15 mouse cellular contexts compared by ENCODE assay signal in genomic region chr11:19049276-19049675, GRCm38 (mm10).
"Had no signal": no experiment of that assay in that cellular context is flagged by ENCODE, and none has a peak within 500 bp of the region (broad histone marks: within the 10 kb centered on the region; RNA-seq: fewer than 3 reads in every experiment).

No protein-coding gene starts in this region.

- H3K9ac ChIP-seq: neural tube, embryonic 15.5 days; stomach, embryonic 15.5 days had no signal

- H3K36me3 ChIP-seq: neural tube, embryonic 15.5 days; stomach, embryonic 15.5 days had no signal

- H3K4me2 ChIP-seq: neural tube, embryonic 15.5 days; stomach, embryonic 15.5 days had no signal

- H3K9me3 ChIP-seq: neural tube, embryonic 15.5 days; stomach, embryonic 15.5 days had no signal

- DNase-seq: retina, postnatal 1 day; right cerebral cortex, adult 18-20 months; right cerebral cortex, postnatal 14 days; right cerebral cortex, postnatal 25 days; right cerebral cortex, postnatal 4 days; spleen, adult 18-20 months; thymus, adult 18-20 months; thymus, adult 2 months; thymus, postnatal 14 days; thymus, postnatal 25 days; thymus, postnatal 36 days; thymus, postnatal 4 days had no signal

- H3K4me3 ChIP-seq: neural tube, embryonic 15.5 days; stomach, embryonic 15.5 days had no signal

- H3K4me1 ChIP-seq: stomach, embryonic 15.5 days had no signal

- H3K27me3 ChIP-seq: neural tube, embryonic 15.5 days; stomach, embryonic 15.5 days had no signal

- H3K27ac ChIP-seq: neural tube, embryonic 15.5 days; stomach, embryonic 15.5 days; stomach, postnatal 0 days had no signal
